Mouse (Mus musculus): Measurements from ENCODE around the gene Serinc2.

GRCm38 (mm10) chr4:130270089-130270488, 8.9 kb downstream of the Serinc2 start:
- TF ChIP-seq EP300 (IDR thresholded peaks at IDR 0.05; ENCODE audit: low read depth) (no peak), CTCF (IDR thresholded peaks at IDR 0.05; ENCODE audit: low read depth) (no peak)

All from heart, postnatal 0 days (tissue).